Mouse (Mus musculus) ovary, adult 18-20 months (tissue): ENCODE results near the gene Csrnp1.
"Not testable (repeated sequence)": the region's sequence is repeated elsewhere in the genome, so short reads cannot be mapped to it uniquely, and the experiment has no call there.

Experiments
- DNase-seq: peaks from one replicate; pipeline ENCODE4 v3.0.0; 2022; ENCODE audit warnings: low spot score, mixed read lengths

Gene Csrnp1

DNA sequence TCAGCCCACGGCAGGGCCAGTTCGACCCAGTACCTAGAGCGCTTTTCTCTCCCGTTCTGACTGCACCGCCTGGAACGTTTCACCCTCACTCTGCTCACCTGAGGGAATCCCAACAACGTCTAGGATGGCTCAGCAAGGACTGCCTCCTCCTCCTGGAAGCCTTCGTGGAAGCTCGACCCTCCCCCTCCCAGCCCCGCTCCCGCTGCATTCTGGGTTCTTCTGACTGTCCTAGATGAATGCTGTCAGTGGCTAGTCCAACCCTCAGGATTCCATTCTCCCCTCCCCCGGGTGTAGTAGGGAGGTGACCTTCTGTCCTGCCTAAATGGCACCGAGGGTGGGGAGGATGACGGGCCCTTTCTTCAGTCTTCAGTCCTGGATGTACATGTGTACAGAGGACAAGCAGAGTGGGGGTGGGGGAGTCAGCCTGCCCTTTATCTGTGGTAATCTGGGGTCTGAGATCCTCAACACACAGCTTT is at the start of gene Csrnp1:
Gene Csrnp1 (minus strand): TSS at position 123 of the 476 bp plus-strand sequence.
- DNase-seq, result no peak

DNA sequence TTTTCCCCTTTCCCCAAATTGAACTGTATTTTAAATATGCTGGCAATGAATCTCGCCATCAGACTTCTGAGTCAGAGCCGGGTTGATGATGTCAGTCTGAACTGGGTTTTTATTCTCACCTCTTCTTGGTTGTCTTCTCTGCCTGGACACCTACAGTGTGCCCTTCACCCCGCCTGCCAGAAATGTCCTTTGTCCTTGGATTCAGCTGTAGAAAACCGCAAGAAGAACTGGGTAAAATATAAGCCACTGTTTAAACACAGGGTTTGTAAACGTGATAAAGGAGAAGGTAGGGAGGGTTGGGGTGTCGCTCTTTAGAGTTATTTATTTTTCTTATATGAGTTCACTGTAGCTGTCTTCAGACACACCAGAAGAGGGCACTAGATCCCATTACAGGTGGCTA is 48.3 kb upstream of the Csrnp1 start:
- no peak for DNase-seq

DNA sequence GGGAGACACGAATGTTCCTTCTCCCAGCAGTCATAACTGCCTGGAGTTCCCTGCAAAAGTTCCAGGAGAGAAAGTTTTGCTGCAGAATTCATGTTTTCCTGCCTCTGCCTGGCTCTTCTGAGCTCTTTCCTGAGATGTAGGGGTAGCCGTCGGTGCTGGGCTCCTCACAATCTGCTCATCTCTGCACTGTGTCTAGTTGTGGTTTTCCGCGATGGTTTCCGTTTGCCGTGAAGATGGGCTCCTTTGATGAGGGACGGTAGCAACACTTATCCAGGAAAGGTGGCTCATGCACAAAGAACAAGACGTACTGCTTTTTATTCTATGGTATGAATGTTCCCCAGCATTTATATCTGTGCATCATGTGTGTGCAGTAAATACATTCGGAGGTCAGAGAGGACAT is 46.0 kb upstream of the Csrnp1 start:
- DNase-seq, result no peak

GRCm38 (mm10) chr9:120029880-120030279 is 45.4 kb upstream of the Csrnp1 start:
- DNase-seq, result no peak

GRCm38 (mm10) chr9:120027401-120028151 is 43.1 kb upstream of the Csrnp1 start:
- DNase-seq, result no peak

DNA sequence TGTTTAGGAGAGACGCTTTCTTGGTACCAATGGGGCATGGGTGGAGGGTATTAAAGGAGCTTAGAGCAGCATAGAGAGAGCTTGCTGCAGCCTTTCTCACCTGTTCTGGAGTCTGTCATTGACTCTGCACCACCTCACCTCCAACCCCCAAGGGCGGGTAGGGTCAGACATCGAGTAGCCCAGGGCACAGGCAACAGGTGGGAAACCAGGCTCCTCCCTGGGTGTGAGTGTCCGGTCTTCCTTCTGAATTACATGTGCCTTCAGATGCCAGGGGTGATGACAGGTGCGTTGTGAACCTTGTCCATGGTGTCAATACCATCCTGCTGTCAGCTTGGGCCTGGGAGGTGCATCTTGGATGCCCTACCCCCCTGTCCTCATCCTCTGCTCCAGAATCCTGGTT is 40.2 kb upstream of the Csrnp1 start:
- DNase-seq, result no peak

DNA sequence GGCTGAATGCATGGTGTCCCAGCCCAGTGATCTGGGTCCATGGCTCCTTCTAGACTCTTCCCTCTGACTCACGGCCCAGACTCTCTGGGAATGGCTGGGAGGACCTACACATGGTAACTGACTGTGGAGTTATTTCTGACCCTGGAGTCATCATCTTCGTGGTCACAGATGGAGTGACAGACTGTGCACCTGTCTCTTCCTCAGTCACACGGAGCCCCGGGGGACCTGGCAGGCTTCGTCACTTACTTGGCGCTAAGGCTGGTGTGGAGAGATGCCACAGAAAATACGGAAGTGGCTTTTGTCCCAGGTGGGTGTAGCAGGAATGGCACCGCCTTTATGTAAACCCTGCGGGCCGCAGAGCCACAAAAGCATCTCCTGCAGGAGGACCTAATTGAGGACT is 39.7 kb upstream of the Csrnp1 start:
- no peak for DNase-seq

DNA sequence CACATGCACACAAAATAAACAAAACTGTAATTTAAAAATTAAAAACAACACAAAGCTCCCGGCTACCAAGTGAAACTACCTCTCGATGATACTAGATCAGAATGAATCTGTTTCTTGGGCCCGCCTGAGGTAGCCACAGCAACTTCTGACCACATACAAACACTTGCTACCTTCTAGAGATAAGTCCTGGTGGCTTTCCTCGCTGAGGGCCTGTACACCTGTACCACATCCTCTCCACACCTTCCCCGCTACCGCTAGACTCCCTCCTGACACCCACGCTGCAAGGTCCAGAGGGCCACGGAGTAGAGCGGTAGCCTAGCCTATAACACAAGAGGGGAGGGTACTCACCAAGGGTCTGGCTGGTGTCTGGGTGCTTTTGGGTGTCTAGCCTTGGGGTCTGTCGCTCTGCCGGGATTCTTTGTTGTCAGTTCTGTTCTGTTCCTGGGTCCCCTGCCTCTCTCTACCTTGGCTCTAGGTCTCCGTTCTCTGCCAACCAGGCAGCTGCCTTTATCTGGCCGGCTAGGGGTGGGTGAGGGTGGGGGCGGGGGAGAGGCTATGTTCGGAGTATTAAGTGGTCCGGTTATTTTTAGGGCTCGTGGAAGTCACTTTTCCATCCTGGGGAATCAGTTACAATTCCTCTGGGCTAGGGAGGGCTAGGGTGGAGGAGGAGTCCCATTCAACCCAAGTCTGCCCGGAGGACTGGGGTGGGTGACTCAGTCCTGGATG is 38.8 kb upstream of the Csrnp1 start, which contains the start of gene Xirp1:
Gene Xirp1 (minus strand): TSS at position 513 of the 726 bp plus-strand sequence.
- DNase-seq, result no peak

GRCm38 (mm10) chr9:120021164-120021563 is 36.7 kb upstream of the Csrnp1 start:
- DNase-seq, result no peak

GRCm38 (mm10) chr9:120020285-120020890 is 35.9 kb upstream of the Csrnp1 start:
- peak; percentile 31 for DNase-seq

DNA sequence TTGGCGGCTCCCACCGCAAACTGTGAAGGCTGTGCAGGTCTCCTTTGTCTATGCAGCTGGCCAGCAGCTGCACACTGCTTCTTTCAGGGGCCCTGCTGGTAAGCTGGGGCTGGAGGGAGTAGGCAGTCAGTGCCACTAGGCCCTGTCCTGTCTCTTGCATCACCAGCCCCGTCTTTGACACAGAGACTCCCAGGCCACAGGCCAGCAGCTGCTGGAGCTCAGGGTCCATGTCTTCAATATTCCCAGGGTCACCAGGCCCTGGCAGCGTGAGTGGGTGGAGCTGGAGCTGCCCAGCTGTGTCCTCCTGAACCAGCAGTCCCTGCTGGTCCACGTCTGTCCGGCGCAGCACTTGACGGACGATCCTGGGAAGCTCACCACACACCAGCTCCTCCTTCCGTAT is 32.5 kb upstream of the Csrnp1 start:
- DNase-seq, result no peak

DNA sequence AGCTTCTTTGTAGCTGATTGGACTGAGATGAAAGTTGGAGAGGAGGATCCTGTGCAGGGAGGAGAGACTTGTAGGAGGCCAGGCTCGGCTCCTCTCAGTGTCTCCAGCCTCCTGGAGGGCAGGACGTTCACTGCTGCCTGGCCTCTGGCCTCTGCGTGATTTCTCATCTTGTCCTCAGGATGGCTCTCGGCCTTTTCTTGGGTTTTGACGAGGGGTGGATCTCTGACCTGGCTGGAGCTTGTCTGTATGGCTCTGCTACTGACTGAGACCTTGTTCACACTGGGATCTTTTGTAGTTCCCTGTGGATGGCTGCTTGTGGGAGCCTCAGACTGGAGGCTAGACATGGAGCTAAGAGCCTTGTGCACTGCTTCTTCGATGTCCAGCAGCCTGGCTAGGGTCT is 30.4 kb upstream of the Csrnp1 start:
- DNase-seq, result no peak

GRCm38 (mm10) chr9:120013251-120013820 is 28.9 kb upstream of the Csrnp1 start:
- no peak for DNase-seq

DNA sequence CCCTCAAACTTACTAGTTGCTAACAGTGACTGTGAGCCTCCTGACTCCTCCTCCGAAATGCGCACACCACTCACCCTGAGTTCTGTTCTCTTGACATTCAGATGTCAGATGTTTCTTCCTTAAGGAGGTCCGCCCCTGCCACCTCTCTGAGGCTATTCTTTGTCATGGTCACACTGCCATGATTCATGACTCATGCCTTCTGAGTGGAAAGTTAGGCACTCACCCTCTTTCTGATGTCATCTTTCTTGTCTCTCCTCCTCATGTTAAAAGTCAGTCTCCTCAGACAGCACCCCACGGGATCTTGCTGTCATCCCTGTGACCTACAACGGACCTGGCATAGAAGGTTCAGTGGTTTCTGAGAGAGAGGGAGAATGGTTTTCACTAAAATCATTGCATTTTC is 28.3 kb upstream of the Csrnp1 start:
- no peak for DNase-seq

DNA sequence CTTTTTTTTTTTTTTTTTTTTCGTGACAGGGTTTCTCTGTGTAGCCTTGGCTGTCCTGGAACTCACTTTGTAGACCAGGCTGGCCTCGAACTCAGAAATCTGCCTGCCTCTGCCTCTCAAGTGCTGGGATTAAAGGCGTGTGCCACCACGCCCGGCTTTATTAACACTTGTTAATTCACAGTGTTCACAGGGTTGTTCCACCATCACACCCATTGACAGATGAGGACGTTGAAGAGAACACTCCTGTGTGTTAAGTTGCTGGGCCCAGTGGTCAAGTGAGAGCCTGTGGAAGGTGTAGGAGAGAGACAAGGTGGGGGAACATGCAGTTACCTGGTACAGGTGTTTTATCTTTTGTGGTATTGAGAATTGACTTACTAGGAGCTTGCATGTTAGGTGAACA is 27.7 kb upstream of the Csrnp1 start:
- not testable (repeated sequence) for DNase-seq

- peak; percentile 71 for DNase-seq
Measured at GRCm38 (mm10) chr9:120011533-120011932, 27.1 kb upstream of the Csrnp1 start.

DNA sequence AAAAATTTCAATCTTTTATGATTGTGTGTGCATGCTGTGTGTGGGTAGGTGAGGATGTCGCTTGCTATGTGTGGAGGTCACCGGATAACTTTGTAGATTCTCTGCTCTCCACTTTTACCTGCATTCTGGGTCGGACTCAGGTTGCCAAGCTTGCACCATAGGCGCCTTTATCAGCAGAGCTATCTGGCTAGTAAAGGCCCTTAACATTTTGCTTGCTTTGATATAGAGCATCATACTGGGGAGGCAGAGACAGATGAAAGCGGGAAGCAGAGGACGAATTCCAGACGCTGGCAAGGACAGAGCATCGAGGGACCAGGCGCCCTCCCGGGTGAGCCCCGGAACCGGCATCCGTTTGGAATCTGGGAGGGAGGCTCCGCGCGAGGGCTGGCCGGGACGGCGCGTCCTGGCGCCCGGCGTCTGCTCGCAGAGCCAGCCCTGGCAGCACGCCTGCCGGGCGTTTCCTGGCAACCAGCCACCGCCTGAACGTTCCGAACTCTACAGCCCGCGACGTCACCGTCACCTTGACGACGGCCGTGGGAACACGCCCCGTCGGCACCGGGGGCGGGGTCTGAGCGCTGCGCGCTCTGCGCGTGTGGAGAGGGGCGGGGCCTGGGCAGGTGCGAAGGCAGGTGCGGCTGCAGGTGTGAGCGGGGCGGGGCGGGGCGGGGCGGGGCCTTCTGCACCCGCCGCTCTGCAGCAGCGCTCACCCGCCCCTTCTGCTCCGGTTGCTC is 26.5 kb upstream of the Csrnp1 start:
- DNase-seq, result peak; percentile 95

- DNase-seq, result no peak
Measured at GRCm38 (mm10) chr9:120009871-120010270, 25.4 kb upstream of the Csrnp1 start.

GRCm38 (mm10) chr9:120009226-120009841 is 24.9 kb upstream of the Csrnp1 start:
- DNase-seq, result no peak

DNA sequence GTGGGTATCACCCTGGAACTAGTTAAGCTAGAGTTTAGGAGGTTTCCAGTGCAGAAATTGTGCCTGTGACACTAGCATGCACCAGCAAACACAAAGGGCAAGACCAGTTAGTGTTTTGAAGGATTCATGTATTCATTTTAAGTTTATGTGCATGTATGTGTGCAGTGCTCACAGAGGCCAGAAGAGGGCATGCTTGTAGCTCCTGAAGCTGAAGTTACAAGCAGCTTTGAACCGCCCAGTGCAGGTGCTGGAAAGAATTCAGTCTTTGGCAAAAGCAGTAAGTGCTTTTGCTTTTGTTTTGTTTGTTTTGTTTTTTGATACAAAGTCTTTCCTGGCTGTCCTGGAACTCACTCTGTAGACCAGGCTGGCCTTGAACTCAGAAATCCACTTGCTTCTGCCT is 23.4 kb upstream of the Csrnp1 start:
- no peak for DNase-seq

DNA sequence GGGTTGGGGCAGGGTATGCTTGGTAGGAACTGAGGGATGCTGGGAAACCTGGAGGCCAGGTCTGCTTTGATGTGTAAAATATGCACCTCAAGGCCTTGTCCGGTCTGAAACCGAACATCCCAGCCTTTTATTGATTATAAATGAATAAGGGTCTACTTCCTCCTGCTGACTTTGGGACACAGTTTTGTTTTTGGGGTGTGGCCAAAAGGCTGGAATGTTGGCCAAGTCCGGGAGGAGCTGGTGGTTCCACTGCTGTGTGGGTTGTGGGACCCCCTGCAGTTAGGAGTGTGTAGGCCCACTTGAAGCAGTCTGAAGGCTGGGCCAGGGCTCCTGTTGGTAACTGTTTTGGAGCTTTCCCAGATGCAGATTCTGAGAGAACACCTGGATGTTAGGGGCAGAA is 21.5 kb upstream of the Csrnp1 start:
- no peak for DNase-seq
